Mouse (Mus musculus) ES-E14 (cell line): ENCODE measurements around the gene Gm17581. TPM values are rescaled to one million over a fixed set of nuclear protein-coding genes. Genes with fewer than 3 reads are reported as not detected.

Source experiments
- DNase-seq: peaks from one replicate; pipeline ENCODE4 v3.0.0-alpha.2; 2013; ENCODE audit warnings: low read depth, low spot score
- H3K27ac ChIP-seq: 2 replicates; pipeline ENCODE4 v1.5.1; 2012; ENCODE audit warnings: low read depth, mild to moderate bottlenecking, low read length, moderate library complexity, mixed read lengths; ENCODE audit not compliant: poor library complexity, insufficient read depth, severe bottlenecking
- H3K36me3 ChIP-seq: 2 replicates; pipeline ENCODE4 v1.6.1; 2012; ENCODE audit warnings: mild to moderate bottlenecking, low read length, moderate library complexity, mixed read lengths; ENCODE audit not compliant: control insufficient read depth, poor library complexity, insufficient read depth, severe bottlenecking
- H3K4me1 ChIP-seq, 2 experiments: fragments of 150-350 bp in 1 of 2; sonication (generic) in 1 of 2; 2 replicates each; pipeline ENCODE4 v1.6.1; 2012; ENCODE audit warnings: low read length in 2 of 2, mild to moderate bottlenecking in 1 of 2, mixed read lengths in 1 of 2; ENCODE audit not compliant: control insufficient read depth in 2 of 2, insufficient read depth in 2 of 2, poor library complexity in 1 of 2
- H3K4me3 ChIP-seq, 2 experiments: fragments of 150-350 bp in 1 of 2; sonication (generic) in 1 of 2; 2 replicates each; pipeline ENCODE4 v1.5.1; 2012; ENCODE audit warnings: low read length in 2 of 2, low read depth in 1 of 2, mild to moderate bottlenecking in 1 of 2, mixed read lengths in 1 of 2; ENCODE audit not compliant: insufficient read depth in 1 of 2, poor library complexity in 1 of 2, severe bottlenecking in 1 of 2
- H3K9ac ChIP-seq: 2 replicates; pipeline ENCODE4 v1.6.1; 2012; ENCODE audit warnings: low read depth, mild to moderate bottlenecking, low read length, mixed read lengths; ENCODE audit not compliant: poor library complexity, insufficient read depth, severe bottlenecking
- H3K9me3 ChIP-seq: fragments of 150-350 bp; sonication (generic); 2 replicates; pipeline ENCODE4 v1.6.1; 2012; ENCODE audit warnings: low read depth, mild to moderate bottlenecking, low read length; ENCODE audit not compliant: control insufficient read depth, insufficient read depth
- CHD2 ChIP-seq: IDR thresholded peaks from 2 replicates; pipeline ENCODE4 v1.6.1; 2014; ENCODE audit warnings: mild to moderate bottlenecking, low read depth, low read length, inconsistent platforms
- HCFC1 ChIP-seq: IDR thresholded peaks from 2 replicates; pipeline ENCODE4 v1.6.1; 2012; ENCODE audit warnings: low read length, inconsistent platforms, borderline replicate concordance; ENCODE audit not compliant: insufficient read depth
- MAFK ChIP-seq: IDR thresholded peaks from 2 replicates; pipeline ENCODE4 v1.6.1; 2014; ENCODE audit warnings: mild to moderate bottlenecking, low read depth, low read length, inconsistent platforms; ENCODE audit not compliant: insufficient read depth
- ZC3H11A ChIP-seq: IDR thresholded peaks from 2 replicates; pipeline ENCODE4 v1.6.1; 2012; ENCODE audit warnings: low read depth, mild to moderate bottlenecking, inconsistent platforms, low read length, borderline replicate concordance
- ZNF384 ChIP-seq: IDR thresholded peaks from 2 replicates; pipeline ENCODE4 v1.6.1; 2012; ENCODE audit warnings: low read depth, low read length, inconsistent platforms
- in situ Hi-C, 2 experiments: fragments of 600-800 bp; cut with MboI; formaldehyde crosslinking; loops; one replicate each; pipeline ENCODE4 v1.15.1; 2025; ENCODE audit warnings: low sequenced_read_pairs in 2 of 2, inconsistent platforms in 1 of 2; ENCODE audit not compliant: unreplicated experiment in 2 of 2
- total RNA-seq: library from RNA; depleted of rRNA; stranded (reverse); fragments of 300-350 nt; gene quantifications from 2 replicates; pipeline ENCODE4 v1.2.3, GENCODE M21; 2012; rRNA removed

The Gm17581 gene
- total RNA-seq, 1 experiment = not detected

- in situ Hi-C loops = no loop called here
- no peak for TF ChIP-seq HCFC1
- no peak for TF ChIP-seq CHD2
- TF ChIP-seq ZC3H11A = no peak
- TF ChIP-seq MAFK = no peak
- no peak for TF ChIP-seq ZNF384
- Histone ChIP-seq H3K36me3 (no peaks in the 10 kb centered on the region), H3K27ac (no peak overlapping the region), H3K4me3 (no peak overlapping the region), H3K9ac (no peak overlapping the region), H3K9me3 (no peaks in the 10 kb centered on the region), H3K4me1 (no peaks in the 10 kb centered on the region; a peak in 2 of 4 replicates)
- DNase-seq = no peak
These were observed 47.9 kb downstream of the Gm17581 start for GRCm38 (mm10) chr2:155687746-155688145.

DNA sequence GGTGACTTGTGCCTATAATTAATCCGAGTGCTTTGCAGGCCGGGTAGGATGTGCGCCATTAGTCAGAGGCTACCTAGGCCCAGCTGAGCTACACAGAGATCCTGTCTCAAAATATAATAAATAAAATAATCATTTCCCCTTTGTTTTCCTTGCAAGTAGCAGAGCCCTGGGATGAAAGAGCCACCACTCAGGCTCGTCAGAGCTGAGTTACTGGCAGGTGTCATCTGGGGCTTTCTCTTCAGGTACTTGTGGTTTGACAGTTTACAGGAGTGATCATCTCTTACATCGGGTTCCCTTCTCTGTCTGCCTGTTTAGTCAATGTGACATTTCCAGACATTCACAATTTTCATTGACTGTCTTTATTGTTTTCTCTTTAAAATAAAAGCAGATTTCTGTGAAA is 49.1 kb downstream of the Gm17581 start:
- H3K36me3 ChIP-seq = no peaks in the 10 kb centered on the region
- no peak for DNase-seq
- in situ Hi-C loops = no loop called here
- H3K9me3 ChIP-seq = no peaks in the 10 kb centered on the region
- no peak overlapping the region for H3K4me3 ChIP-seq
- no peak overlapping the region for H3K27ac ChIP-seq
- no peak overlapping the region for H3K9ac ChIP-seq
- TF ChIP-seq CHD2 = no peak
- TF ChIP-seq ZC3H11A = no peak
- no peak for TF ChIP-seq MAFK
- TF ChIP-seq HCFC1 = no peak
- TF ChIP-seq ZNF384 = no peak
- H3K4me1 ChIP-seq = no peaks in the 10 kb centered on the region; a peak in 2 of 4 replicates

Other genes with a start within 250 kb of the Gm17581 start
- gene Acss2, start 217.9 kb downstream of the Gm17581 start, total RNA-seq = 5.3 and 8.4 TPM in 2 replicates
- gene Ggt7, start 217.6 kb downstream of the Gm17581 start, total RNA-seq = 3.6 and 5.2 TPM in 2 replicates
- 17.8 and 27.8 TPM in 2 replicates for gene Gss, start 143.1 kb downstream of the Gm17581 start, total RNA-seq
- 5.4 and 8.0 TPM in 2 replicates for gene Myh7b, start 124.7 kb downstream of the Gm17581 start, total RNA-seq
- gene Trpc4ap, start 43.5 kb downstream of the Gm17581 start, total RNA-seq = 40.1 and 50.0 TPM in 2 replicates
- 38.4 and 59.5 TPM in 2 replicates for gene Edem2, start 6.4 kb downstream of the Gm17581 start, total RNA-seq
- 6.3 and 8.0 TPM in 2 replicates for gene Procr, start 15.3 kb upstream of the Gm17581 start, total RNA-seq
- 0.76 and 1.3 TPM in 2 replicates for gene Mmp24, start 39.5 kb upstream of the Gm17581 start, total RNA-seq
- 4.1 and 7.0 TPM in 2 replicates for gene BC029722, start 83.6 kb upstream of the Gm17581 start, total RNA-seq
- 199 and 204 TPM in 2 replicates for gene Eif6, start 91.1 kb upstream of the Gm17581 start, total RNA-seq
- 0.13 and 0.21 TPM in 2 replicates for gene Fam83c, start 99.0 kb upstream of the Gm17581 start, total RNA-seq
- gene Uqcc1, start 194.4 kb upstream of the Gm17581 start, total RNA-seq = 61.7 and 81.6 TPM in 2 replicates
- gene Gm15557, start 204.9 kb upstream of the Gm17581 start, total RNA-seq = not detected in 2 replicates
- 0.09 and 0.11 TPM in 2 replicates for gene Gdf5, start 209.5 kb upstream of the Gm17581 start, total RNA-seq
- 22.2 and 24.2 TPM in 2 replicates for gene Cep250, start 220.6 kb upstream of the Gm17581 start, total RNA-seq